Mouse (Mus musculus): Measurements from ENCODE around the gene BC048507.

GRCm38 (mm10) chr13:67830911-67831336, 32.2 kb upstream of the BC048507 start, which contains the start of gene Gm10037:
- TF ChIP-seq CTCF (IDR thresholded peaks at IDR 0.05): no peak
- no peak for TF ChIP-seq EP300 (IDR thresholded peaks at IDR 0.05)
